Mouse (Mus musculus): ENCODE data around the gene Xpnpep2.

Gene Xpnpep2

GRCm38 (mm10) chrX:48170368-48170767 is 61.8 kb downstream of the Xpnpep2 start:
- DNase-seq (ENCODE audit: low spot score), result no peak

GRCm38 (mm10) chrX:48181844-48182243 is 73.3 kb downstream of the Xpnpep2 start:
- DNase-seq (ENCODE audit: low spot score), result no peak

- no peak for DNase-seq (ENCODE audit: low spot score)
Measured at GRCm38 (mm10) chrX:48184703-48185102, 76.2 kb downstream of the Xpnpep2 start.
